Mouse (Mus musculus): Measurements from ENCODE around the gene Mast4. TPM values are rescaled to one million over a fixed set of nuclear protein-coding genes. Genes with fewer than 3 reads are reported as not detected.

Gene Mast4
- total and polyA plus RNA-seq, 3 experiments: 2.7 to 7.0 TPM; not detected in 1

DNA sequence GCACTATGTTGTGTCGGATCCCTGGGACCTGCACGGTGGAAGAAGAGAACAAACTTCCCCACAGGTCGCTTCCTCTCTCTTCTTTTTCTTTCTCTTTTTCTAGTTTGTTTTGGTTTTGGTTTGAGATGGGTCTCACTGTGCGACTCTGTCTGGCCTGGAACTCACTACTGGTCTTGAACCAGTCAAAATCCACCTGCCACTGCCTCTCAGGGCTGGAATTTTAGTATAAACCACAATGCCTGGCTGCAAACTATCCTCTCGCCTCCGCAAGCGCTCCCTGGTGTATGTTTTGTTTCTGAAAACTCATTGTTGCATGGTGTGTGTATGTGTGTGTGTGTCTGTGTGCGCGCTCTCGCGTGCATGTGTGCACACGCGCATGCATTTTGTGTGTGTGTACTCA is 446.8 kb downstream of the Mast4 start:
- H3K4me1 ChIP-seq (ENCODE audit: control insufficient read depth in 1 of 2, insufficient read depth in 2 of 2, low read length in 2 of 2): peaks cover 12 to 19% of the 10 kb centered on the region in 2 experiments
- H3K27ac ChIP-seq (ENCODE audit: control insufficient read depth, low read depth, low read length): no peak overlapping the region
- H3K36me3 ChIP-seq (ENCODE audit: control insufficient read depth in 1 of 2, insufficient read depth in 2 of 2, low read length in 2 of 2): peaks cover 0 to 19% of the 10 kb centered on the region in 2 experiments; a peak in 2 of 4 replicates
- H3K27me3 ChIP-seq (ENCODE audit: control insufficient read depth in 1 of 2, insufficient read depth in 2 of 2, low read length in 2 of 2): no peaks in the 10 kb centered on the region
- no peaks in the 10 kb centered on the region for H3K9me3 ChIP-seq (replicated peaks; ENCODE audit: insufficient read depth, low read length)
- peaks cover 7% of the 10 kb centered on the region; the same call in 1 of the 2 replicates for H3K79me2 ChIP-seq (ENCODE audit: control insufficient read depth, insufficient read depth, low read length, poor library complexity)
- DNase-seq (ENCODE audit: low read depth, low spot score): no peak
- no peak for TF ChIP-seq TAL1 (IDR thresholded peaks at IDR 0.05; ENCODE audit: low read length)
- no peak for TF ChIP-seq SMC3 (IDR thresholded peaks at IDR 0.05; ENCODE audit: low read depth, low read length)
- no peak for TF ChIP-seq SIN3A (IDR thresholded peaks at IDR 0.05; ENCODE audit: low read length)
- TF ChIP-seq CHD2 (IDR thresholded peaks at IDR 0.05; ENCODE audit: low read length): no peak
- TF ChIP-seq ZMIZ1 (IDR thresholded peaks at IDR 0.05; ENCODE audit: low read depth, low read length): no peak
- no peak for TF ChIP-seq ZC3H11A (IDR thresholded peaks at IDR 0.05; ENCODE audit: low read depth, low read length)
- TF ChIP-seq NRF1 (IDR thresholded peaks at IDR 0.05; ENCODE audit: insufficient read depth, low read depth, low read length, poor library complexity, severe bottlenecking): no peak
- no peak for TF ChIP-seq RAD21 (IDR thresholded peaks at IDR 0.05; ENCODE audit: low read depth, low read length)
- TF ChIP-seq POLR2A (IDR thresholded peaks at IDR 0.05; ENCODE audit: control insufficient read depth in 1 of 2, insufficient read depth in 1 of 2, low read depth in 1 of 2, low read length in 2 of 2, poor library complexity in 1 of 2): no peak
- TF ChIP-seq GATA1 (IDR thresholded peaks at IDR 0.05; ENCODE audit: low read depth, low read length): no peak
- TF ChIP-seq E2F4 (IDR thresholded peaks at IDR 0.05; ENCODE audit: borderline replicate concordance, low read depth, low read length): no peak
- no peak for TF ChIP-seq MYC (IDR thresholded peaks at IDR 0.05; ENCODE audit: low read depth, low read length)
- no peak for TF ChIP-seq MYB (IDR thresholded peaks at IDR 0.05; ENCODE audit: low read depth, low read length)
- no peak overlapping the region for H3K4me3 ChIP-seq (ENCODE audit: control insufficient read depth in 1 of 2, insufficient read depth in 1 of 2, low read depth in 2 of 2, low read length in 2 of 2)
- H3K9ac ChIP-seq (ENCODE audit: control insufficient read depth, low read depth, low read length, poor library complexity, severe bottlenecking): no peak overlapping the region

DNA sequence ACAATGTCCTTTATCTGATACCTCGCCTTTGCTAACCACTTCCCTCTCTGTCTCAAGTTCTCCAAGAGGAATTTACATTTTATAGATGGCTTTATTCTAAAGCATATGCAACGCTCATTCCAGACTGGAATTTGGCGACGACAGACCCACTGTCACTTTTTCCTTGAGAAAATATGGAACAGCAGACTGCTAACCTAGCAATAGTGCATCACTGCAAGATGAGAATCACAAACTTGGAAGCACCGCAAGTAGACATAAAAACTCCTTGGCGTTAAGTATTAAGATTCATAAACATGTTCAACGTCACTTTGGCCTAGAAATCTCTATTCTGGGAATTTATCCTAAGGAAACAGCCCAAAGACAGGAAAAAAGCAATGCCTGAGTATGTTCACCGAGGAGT is 447.5 kb downstream of the Mast4 start:
- Histone ChIP-seq H3K4me1 (ENCODE audit: control insufficient read depth in 1 of 2, insufficient read depth in 2 of 2, low read length in 2 of 2) (peaks cover 12 to 19% of the 10 kb centered on the region in 2 experiments), H3K9me3 (replicated peaks; ENCODE audit: insufficient read depth, low read length) (no peaks in the 10 kb centered on the region), H3K27me3 (ENCODE audit: control insufficient read depth in 1 of 2, insufficient read depth in 2 of 2, low read length in 2 of 2) (no peaks in the 10 kb centered on the region), H3K27ac (ENCODE audit: control insufficient read depth, low read depth, low read length) (no peak overlapping the region), H3K79me2 (ENCODE audit: control insufficient read depth, insufficient read depth, low read length, poor library complexity) (peaks cover 7% of the 10 kb centered on the region; the same call in 1 of the 2 replicates), H3K9ac (ENCODE audit: control insufficient read depth, low read depth, low read length, poor library complexity, severe bottlenecking) (no peak overlapping the region), H3K36me3 (ENCODE audit: control insufficient read depth in 1 of 2, insufficient read depth in 2 of 2, low read length in 2 of 2) (peaks cover 0 to 19% of the 10 kb centered on the region in 2 experiments; a peak in 2 of 4 replicates), H3K4me3 (ENCODE audit: control insufficient read depth in 1 of 2, insufficient read depth in 1 of 2, low read depth in 2 of 2, low read length in 2 of 2) (no peak overlapping the region)
- no peak for DNase-seq (ENCODE audit: low read depth, low spot score)
- TF ChIP-seq GATA1 (IDR thresholded peaks at IDR 0.05; ENCODE audit: low read depth, low read length): peak; percentile 52; the same call in 1 of the 2 replicates
- TF ChIP-seq SIN3A (IDR thresholded peaks at IDR 0.05; ENCODE audit: low read length): 0 out of 2 replicates have a peak, but pooled peaks have one; percentile 4
- no peak for TF ChIP-seq MYB (IDR thresholded peaks at IDR 0.05; ENCODE audit: low read depth, low read length)
- 0 out of 4 replicates have a peak, but pooled peaks of 1 of the 2 experiments have one; percentile 22 for TF ChIP-seq EP300 (IDR thresholded peaks at IDR 0.05; ENCODE audit: low read depth in 1 of 2, low read length in 2 of 2)

DNA sequence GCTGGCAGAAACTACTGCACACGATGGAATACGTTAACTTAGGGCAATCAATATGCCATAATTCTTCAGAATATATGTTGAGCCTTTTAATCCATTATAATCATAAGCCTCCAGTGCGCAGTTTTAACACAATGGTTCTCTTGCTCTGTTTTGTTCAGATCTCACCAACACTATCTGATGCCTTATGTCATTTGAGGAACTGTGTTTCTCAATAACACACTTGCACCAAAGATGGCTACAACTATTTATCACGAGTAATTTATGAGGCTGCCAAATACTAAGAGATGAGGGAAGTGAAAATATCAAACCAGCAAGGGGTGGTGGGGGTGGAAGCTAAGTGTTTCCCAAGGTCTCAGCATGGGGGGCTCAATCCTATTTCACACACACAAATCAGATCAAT is 448.1 kb downstream of the Mast4 start:
- peak; percentile 59 for DNase-seq (ENCODE audit: low read depth, low spot score)
- Histone ChIP-seq H3K9ac (ENCODE audit: control insufficient read depth, low read depth, low read length, poor library complexity, severe bottlenecking) (no peak overlapping the region), H3K79me2 (ENCODE audit: control insufficient read depth, insufficient read depth, low read length, poor library complexity) (peaks cover 7% of the 10 kb centered on the region; the same call in 1 of the 2 replicates), H3K27ac (ENCODE audit: control insufficient read depth, low read depth, low read length) (peak overlapping the region; percentile 33; the same call in 1 of the 2 replicates), H3K36me3 (ENCODE audit: control insufficient read depth in 1 of 2, insufficient read depth in 2 of 2, low read length in 2 of 2) (peaks cover 0 to 19% of the 10 kb centered on the region in 2 experiments; a peak in 2 of 4 replicates), H3K9me3 (replicated peaks; ENCODE audit: insufficient read depth, low read length) (no peaks in the 10 kb centered on the region), H3K27me3 (ENCODE audit: control insufficient read depth in 1 of 2, insufficient read depth in 2 of 2, low read length in 2 of 2) (no peaks in the 10 kb centered on the region), H3K4me1 (ENCODE audit: control insufficient read depth in 1 of 2, insufficient read depth in 2 of 2, low read length in 2 of 2) (peaks cover 12 to 19% of the 10 kb centered on the region in 2 experiments), H3K4me3 (ENCODE audit: control insufficient read depth in 1 of 2, insufficient read depth in 1 of 2, low read depth in 2 of 2, low read length in 2 of 2) (no peak overlapping the region)
- TF ChIP-seq EP300 (IDR thresholded peaks at IDR 0.05; ENCODE audit: low read depth in 1 of 2, low read length in 2 of 2) (peak; percentile 46 to 52; a peak in 3 of 4 replicates), RCOR1 (IDR thresholded peaks at IDR 0.05; ENCODE audit: low read depth, low read length) (peak; percentile 37; the same call in 1 of the 2 replicates), BHLHE40 (IDR thresholded peaks at IDR 0.05; ENCODE audit: borderline replicate concordance, low read depth, low read length) (no peak), SIN3A (IDR thresholded peaks at IDR 0.05; ENCODE audit: low read length) (peak; percentile 67), ETS1 (IDR thresholded peaks at IDR 0.05; ENCODE audit: low read depth, low read length) (peak; percentile 64), MYC (IDR thresholded peaks at IDR 0.05; ENCODE audit: low read depth, low read length) (0 out of 2 replicates have a peak, but pooled peaks have one; percentile 7), TBP (IDR thresholded peaks at IDR 0.05; ENCODE audit: low read depth, low read length) (no peak), JUND (IDR thresholded peaks at IDR 0.05; ENCODE audit: low read depth, low read length) (no peak), GATA1 (IDR thresholded peaks at IDR 0.05; ENCODE audit: low read depth, low read length) (peak; percentile 68)

All from MEL (cell line).